Mouse (Mus musculus): ENCODE results near the gene Klra3. TPM values are rescaled to one million over a fixed set of nuclear protein-coding genes. Genes with fewer than 3 reads are reported as not detected.
A peak's percentile ranks its signal among the peaks of the same experiment; 100 is the strongest.
"Not testable (repeated sequence)": the region's sequence is repeated elsewhere in the genome, so short reads cannot be mapped to it uniquely, and the experiment has no call there.

Klra3 gene
- polyA plus RNA-seq (2014; fragmentation: Nextera tagmentation; extraction: Ambion mirVana) = not detected in 2 replicates

DNA sequence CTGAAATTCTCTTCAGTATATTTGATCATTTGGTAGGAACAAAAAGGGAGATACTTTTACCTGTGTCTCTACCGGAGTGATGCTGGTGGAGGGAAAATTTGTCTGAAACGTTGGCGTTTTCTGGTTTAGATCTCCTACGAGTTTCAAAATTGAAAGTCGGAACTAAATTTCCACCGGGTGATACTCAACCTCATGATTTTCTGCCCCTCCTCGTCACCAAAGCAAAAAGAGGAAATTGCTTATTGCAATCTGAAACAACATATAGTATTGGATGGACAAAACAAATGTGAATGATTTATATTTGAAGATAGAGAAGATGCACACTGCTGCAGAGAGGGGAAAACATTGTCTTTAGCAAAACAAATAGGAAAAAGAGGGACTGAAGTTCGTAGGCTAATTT lies at the start of gene Klra3:
TSS of gene Klra3 (minus strand) at position 164 of the 400 bp plus-strand sequence.
- H3K9ac ChIP-seq (ENCODE audit: low read depth, low read length) = no peak within 1 kb of the TSS
- H3K27ac ChIP-seq (ENCODE audit: low read depth, low read length) = no peak within 1 kb of the TSS
- H3K4me1 ChIP-seq (replicated peaks; ENCODE audit: control insufficient read depth, insufficient read depth, low read length) = no peaks in the 10 kb centered on the region
- H3K36me3 ChIP-seq (ENCODE audit: control insufficient read depth, insufficient read depth, low read length) = no peaks in the 10 kb centered on the region
- no peak within 1 kb of the TSS for H3K4me3 ChIP-seq (ENCODE audit: low read depth, low read length)
- ATAC-seq (replicated peaks; ENCODE audit: low FRiP score) = no peak
- no peak for DNase-seq (ENCODE audit: low spot score)
- no peaks in the 10 kb centered on the region for H3K27me3 ChIP-seq (replicated peaks; ENCODE audit: control insufficient read depth, insufficient read depth, low read length)
- WGBS = 83% methylated on average over 8 of the region's 8 CpGs
- no peaks in the 10 kb centered on the region for H3K9me3 ChIP-seq (ENCODE audit: control insufficient read depth, low read length)
- H3K4me2 ChIP-seq = no peak within 1 kb of the TSS

DNA sequence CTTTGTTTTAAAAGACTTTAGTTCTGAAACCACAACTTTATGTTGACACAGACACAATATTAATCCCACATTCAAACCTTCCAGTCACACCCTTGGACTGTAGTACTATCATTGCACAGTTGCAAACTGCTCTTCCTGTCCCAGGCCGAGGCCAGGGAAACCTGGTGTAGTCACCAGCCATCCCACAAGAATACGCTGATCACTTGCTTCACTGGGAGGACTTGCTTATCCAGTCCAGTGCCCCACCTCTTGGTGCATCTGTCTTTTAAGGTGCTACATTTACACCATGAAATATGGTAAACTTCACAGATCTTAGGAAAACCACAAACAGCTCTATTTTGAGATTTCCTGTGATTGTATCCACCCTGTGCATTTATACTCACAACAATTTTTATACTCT lies 49.4 kb upstream of the Klra3 start, which contains the start of gene Klra1:
TSS of gene Klra1 (minus strand) at position 125 of the 400 bp plus-strand sequence.
- ATAC-seq (replicated peaks; ENCODE audit: low FRiP score) (no peak), DNase-seq (ENCODE audit: low spot score) (no peak)
- no peak within 1 kb of the TSS for H3K4me3 ChIP-seq (ENCODE audit: low read depth, low read length)
- no peak within 1 kb of the TSS for H3K4me2 ChIP-seq
- H3K9me3 ChIP-seq (ENCODE audit: control insufficient read depth, low read length) = no peaks in the 10 kb centered on the region
- no peak within 1 kb of the TSS for H3K27ac ChIP-seq (ENCODE audit: low read depth, low read length)
- H3K36me3 ChIP-seq (ENCODE audit: control insufficient read depth, insufficient read depth, low read length) = no peaks in the 10 kb centered on the region
- 75% methylated on average over 2 of the region's 2 CpGs for WGBS
- no peaks in the 10 kb centered on the region for H3K27me3 ChIP-seq (replicated peaks; ENCODE audit: control insufficient read depth, insufficient read depth, low read length)
- H3K4me1 ChIP-seq (replicated peaks; ENCODE audit: control insufficient read depth, insufficient read depth, low read length) = no peaks in the 10 kb centered on the region
- H3K9ac ChIP-seq (ENCODE audit: low read depth, low read length) = no peak within 1 kb of the TSS

DNA sequence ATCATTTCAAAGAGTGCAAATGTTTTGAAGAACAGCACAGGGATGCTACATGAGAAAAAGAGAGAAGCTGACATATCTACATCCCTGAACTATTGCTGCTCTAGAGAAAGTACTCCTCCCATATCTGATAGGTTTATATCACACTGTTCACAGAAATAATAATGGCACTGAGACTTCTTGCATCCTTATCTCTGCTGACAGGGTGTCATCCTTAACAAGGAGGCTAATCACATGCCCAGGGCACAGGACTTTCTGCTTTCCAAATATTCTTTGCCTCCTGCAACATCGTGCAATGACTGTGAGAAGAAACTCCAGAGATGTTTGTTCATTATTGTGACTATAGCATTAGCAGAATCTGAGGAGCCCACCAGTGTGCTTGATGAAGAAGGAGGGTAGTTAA lies 48.4 kb upstream of the Klra3 start:
- 67% methylated on average over 1 of the region's 1 CpGs for WGBS
- ATAC-seq (replicated peaks; ENCODE audit: low FRiP score) = no peak
- no peaks in the 10 kb centered on the region for H3K36me3 ChIP-seq (ENCODE audit: control insufficient read depth, insufficient read depth, low read length)
- no peak overlapping the region for H3K4me2 ChIP-seq
- no peak overlapping the region for H3K27ac ChIP-seq (ENCODE audit: low read depth, low read length)
- H3K27me3 ChIP-seq (replicated peaks; ENCODE audit: control insufficient read depth, insufficient read depth, low read length) = no peaks in the 10 kb centered on the region
- H3K4me1 ChIP-seq (replicated peaks; ENCODE audit: control insufficient read depth, insufficient read depth, low read length) = no peaks in the 10 kb centered on the region
- H3K9ac ChIP-seq (ENCODE audit: low read depth, low read length) = no peak overlapping the region
- H3K4me3 ChIP-seq (ENCODE audit: low read depth, low read length) = no peak overlapping the region
- H3K9me3 ChIP-seq (ENCODE audit: control insufficient read depth, low read length) = no peaks in the 10 kb centered on the region
- no peak for DNase-seq (ENCODE audit: low spot score)

DNA sequence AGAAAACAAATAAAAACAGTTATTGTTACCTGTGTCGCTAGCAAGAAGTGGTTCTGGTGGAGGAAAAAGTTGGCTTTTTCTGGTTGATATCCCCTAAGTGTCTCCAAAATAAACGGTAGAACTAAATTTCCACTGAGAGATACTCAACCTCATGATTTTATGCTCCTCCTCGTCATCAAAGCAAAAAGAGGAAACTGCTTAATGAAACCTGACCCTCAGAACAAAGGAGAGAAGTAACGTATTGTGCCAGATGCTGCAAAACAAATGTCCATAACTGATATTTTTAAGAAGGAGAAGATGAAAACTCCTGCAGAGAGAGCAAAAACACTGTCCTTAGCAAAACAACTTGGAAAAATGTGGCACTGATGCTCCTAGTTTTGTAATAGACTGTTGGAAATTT lies 45.0 kb upstream of the Klra3 start:
- Histone ChIP-seq H3K9me3 (ENCODE audit: control insufficient read depth, low read length) (no peaks in the 10 kb centered on the region), H3K27ac (ENCODE audit: low read depth, low read length) (no peak overlapping the region), H3K4me3 (ENCODE audit: low read depth, low read length) (no peak overlapping the region), H3K27me3 (replicated peaks; ENCODE audit: control insufficient read depth, insufficient read depth, low read length) (no peaks in the 10 kb centered on the region), H3K36me3 (ENCODE audit: control insufficient read depth, insufficient read depth, low read length) (no peaks in the 10 kb centered on the region), H3K9ac (ENCODE audit: low read depth, low read length) (no peak overlapping the region), H3K4me1 (replicated peaks; ENCODE audit: control insufficient read depth, insufficient read depth, low read length) (no peaks in the 10 kb centered on the region), H3K4me2 (no peak overlapping the region)
- DNase-seq (ENCODE audit: low spot score) = no peak
- no peak for ATAC-seq (replicated peaks; ENCODE audit: low FRiP score)
- WGBS = 66% methylated on average over 4 of the region's 4 CpGs

DNA sequence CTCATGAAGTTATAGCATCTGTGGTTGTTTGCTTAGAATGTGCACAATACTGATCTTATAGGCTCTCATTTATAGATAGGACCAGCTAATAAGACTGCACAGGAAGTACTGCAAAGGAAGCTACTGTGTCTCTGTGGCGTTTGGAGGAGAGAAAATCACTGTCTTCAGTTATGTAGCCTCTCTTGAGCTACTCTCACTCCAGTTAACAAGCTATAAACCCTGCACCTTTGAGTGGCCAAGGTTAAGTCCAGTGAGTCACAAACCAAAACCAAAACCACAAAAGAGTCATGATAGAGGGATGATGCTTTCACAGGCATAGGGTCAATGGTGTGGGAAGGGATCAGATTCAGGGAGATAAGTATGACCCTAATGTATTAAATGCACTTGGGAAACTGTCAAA lies 8.0 kb upstream of the Klra3 start:
- not testable (repeated sequence) for H3K4me3 ChIP-seq (ENCODE audit: low read depth, low read length); DNase-seq (ENCODE audit: low spot score); H3K4me2 ChIP-seq; H3K27me3 ChIP-seq (replicated peaks; ENCODE audit: control insufficient read depth, insufficient read depth, low read length); H3K9ac ChIP-seq (ENCODE audit: low read depth, low read length); H3K4me1 ChIP-seq (replicated peaks; ENCODE audit: control insufficient read depth, insufficient read depth, low read length); ATAC-seq (replicated peaks; ENCODE audit: low FRiP score); H3K27ac ChIP-seq (ENCODE audit: low read depth, low read length); H3K36me3 ChIP-seq (ENCODE audit: control insufficient read depth, insufficient read depth, low read length); H3K9me3 ChIP-seq (ENCODE audit: control insufficient read depth, low read length)
- 44% methylated on average over 1 of the region's 1 CpGs for WGBS

DNA sequence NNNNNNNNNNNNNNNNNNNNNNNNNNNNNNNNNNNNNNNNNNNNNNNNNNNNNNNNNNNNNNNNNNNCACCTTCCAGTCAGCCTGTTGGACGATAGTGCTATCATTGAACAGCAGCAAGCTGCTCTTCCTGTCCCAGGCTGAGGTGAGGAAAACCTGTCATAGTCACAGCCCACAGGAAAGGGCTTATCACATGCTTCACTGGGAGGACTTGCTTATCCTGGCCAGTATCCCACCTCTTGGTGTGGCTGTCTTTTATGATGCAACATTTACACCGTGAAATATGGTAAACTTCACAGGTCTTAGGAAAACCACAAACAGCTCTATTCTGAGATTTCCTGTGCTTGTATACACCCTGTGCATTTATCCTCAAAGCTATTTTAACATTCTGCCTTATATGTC lies 4.6 kb upstream of the Klra3 start:
- not testable (repeated sequence) for H3K4me2 ChIP-seq; DNase-seq (ENCODE audit: low spot score); H3K9ac ChIP-seq (ENCODE audit: low read depth, low read length); H3K4me1 ChIP-seq (replicated peaks; ENCODE audit: control insufficient read depth, insufficient read depth, low read length); H3K9me3 ChIP-seq (ENCODE audit: control insufficient read depth, low read length); H3K4me3 ChIP-seq (ENCODE audit: low read depth, low read length); H3K36me3 ChIP-seq (ENCODE audit: control insufficient read depth, insufficient read depth, low read length); H3K27me3 ChIP-seq (replicated peaks; ENCODE audit: control insufficient read depth, insufficient read depth, low read length); H3K27ac ChIP-seq (ENCODE audit: low read depth, low read length)
- 45% methylated on average over 2 of the region's 2 CpGs for WGBS
- peak; percentile 45; the same call in 1 of the 2 replicates for ATAC-seq (replicated peaks; ENCODE audit: low FRiP score)

DNA sequence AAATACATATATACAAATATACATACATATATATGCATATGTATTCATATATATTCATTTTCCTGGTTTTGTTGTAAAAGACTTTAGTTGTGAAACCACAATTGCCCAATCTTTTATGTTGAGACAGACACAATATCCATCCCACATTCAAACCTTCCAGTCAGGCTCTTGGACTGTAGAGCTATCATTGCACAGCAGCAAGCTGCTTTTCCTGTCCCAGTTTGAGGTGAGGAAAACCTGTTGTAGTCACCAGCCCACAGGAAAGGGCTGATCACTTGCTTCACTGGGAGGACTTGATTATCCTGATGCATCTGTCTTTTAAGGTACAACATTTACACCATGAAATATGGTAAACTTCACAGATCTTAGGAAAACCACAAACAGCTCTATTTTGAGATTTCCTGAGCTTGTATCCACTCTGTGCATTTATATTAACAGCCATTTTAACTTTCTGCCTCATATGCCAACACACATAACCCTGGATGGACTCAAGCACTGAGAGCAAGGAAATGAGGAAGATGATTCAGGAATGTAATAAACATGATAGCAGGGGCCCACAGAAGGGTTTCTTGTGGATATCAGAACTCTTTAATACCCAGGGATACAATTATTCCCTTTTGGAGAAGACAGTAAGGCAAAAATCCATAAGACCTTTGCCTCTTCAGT lies 49.3 kb downstream of the Klra3 start:
- no peaks in the 10 kb centered on the region for H3K4me1 ChIP-seq (replicated peaks; ENCODE audit: control insufficient read depth, insufficient read depth, low read length)
- no peaks in the 10 kb centered on the region for H3K9me3 ChIP-seq (ENCODE audit: control insufficient read depth, low read length)
- DNase-seq (ENCODE audit: low spot score) (no peak), ATAC-seq (replicated peaks; ENCODE audit: low FRiP score) (no peak)
- H3K4me2 ChIP-seq = no peak overlapping the region
- H3K9ac ChIP-seq (ENCODE audit: low read depth, low read length) = no peak overlapping the region
- no peaks in the 10 kb centered on the region for H3K27me3 ChIP-seq (replicated peaks; ENCODE audit: control insufficient read depth, insufficient read depth, low read length)
- no peak overlapping the region for H3K27ac ChIP-seq (ENCODE audit: low read depth, low read length)
- H3K36me3 ChIP-seq (ENCODE audit: control insufficient read depth, insufficient read depth, low read length) = no peaks in the 10 kb centered on the region
- no peak overlapping the region for H3K4me3 ChIP-seq (ENCODE audit: low read depth, low read length)

DNA sequence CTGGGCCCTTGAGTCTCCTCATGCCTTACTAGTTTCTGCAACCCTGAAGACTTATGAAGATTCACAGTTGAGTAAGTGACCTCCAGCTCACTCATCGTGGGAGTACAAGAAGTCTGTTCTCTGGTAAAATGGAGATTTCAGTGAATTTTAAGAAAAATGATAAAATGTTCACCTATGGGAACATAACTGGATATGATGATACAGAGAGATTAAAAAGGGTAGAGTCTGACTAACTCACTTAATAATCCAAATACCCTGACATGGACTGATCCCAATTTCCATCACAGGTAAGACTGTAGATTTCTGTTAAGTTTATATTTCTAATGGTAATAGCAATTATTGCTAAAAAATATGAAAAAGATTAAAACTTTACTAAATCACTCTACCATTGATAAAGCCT lies 55.5 kb downstream of the Klra3 start, which contains the start of gene Klra10:
TSS of gene Klra10 (minus strand) at position 101 of the 400 bp plus-strand sequence.
- not testable (repeated sequence) for H3K4me1 ChIP-seq (replicated peaks; ENCODE audit: control insufficient read depth, insufficient read depth, low read length); H3K27ac ChIP-seq (ENCODE audit: low read depth, low read length); ATAC-seq (replicated peaks; ENCODE audit: low FRiP score); H3K4me2 ChIP-seq; H3K9me3 ChIP-seq (ENCODE audit: control insufficient read depth, low read length); H3K36me3 ChIP-seq (ENCODE audit: control insufficient read depth, insufficient read depth, low read length); DNase-seq (ENCODE audit: low spot score); H3K9ac ChIP-seq (ENCODE audit: low read depth, low read length); H3K27me3 ChIP-seq (replicated peaks; ENCODE audit: control insufficient read depth, insufficient read depth, low read length); H3K4me3 ChIP-seq (ENCODE audit: low read depth, low read length)
- 70% methylated on average over 1 of the region's 1 CpGs for WGBS

Measured in liver, embryonic 11.5 days (tissue).